Mouse (Mus musculus) granulocyte monocyte progenitor cell, adult 5-6 weeks (primary cell): ENCODE measurements around the gene Fcho2. TPM values are rescaled to one million over a fixed set of nuclear protein-coding genes. Genes with fewer than 3 reads are reported as not detected.
"Not testable (repeated sequence)": the region's sequence is repeated elsewhere in the genome, so short reads cannot be mapped to it uniquely, and the experiment has no call there.

Source experiments
- ATAC-seq: replicated peaks from 2 replicates; pipeline ENCODE4 v1.8.0; 2016; ENCODE audit warnings: mild to moderate bottlenecking, moderate TSS enrichment, inconsistent platforms; ENCODE audit not compliant: poor library complexity, severe bottlenecking
- total RNA-seq, 2 experiments: library from RNA; stranded (forward) in 1 of 2; stranded (reverse) in 1 of 2; fragments of 200-712, 200-1000 nt in 1 of 2; fragments of >200 nt in 1 of 2; fragmentation: Nextera tagmentation in 1 of 2; gene quantifications; 2 replicates each; pipeline ENCODE4 v1.2.3; 2014 to 2017

The Fcho2 gene
- total RNA-seq (2014; fragmentation: Nextera tagmentation) (47.5 and 48.2 TPM in 2 replicates), total RNA-seq (2017) (14.7 TPM in 2 replicates)

DNA sequence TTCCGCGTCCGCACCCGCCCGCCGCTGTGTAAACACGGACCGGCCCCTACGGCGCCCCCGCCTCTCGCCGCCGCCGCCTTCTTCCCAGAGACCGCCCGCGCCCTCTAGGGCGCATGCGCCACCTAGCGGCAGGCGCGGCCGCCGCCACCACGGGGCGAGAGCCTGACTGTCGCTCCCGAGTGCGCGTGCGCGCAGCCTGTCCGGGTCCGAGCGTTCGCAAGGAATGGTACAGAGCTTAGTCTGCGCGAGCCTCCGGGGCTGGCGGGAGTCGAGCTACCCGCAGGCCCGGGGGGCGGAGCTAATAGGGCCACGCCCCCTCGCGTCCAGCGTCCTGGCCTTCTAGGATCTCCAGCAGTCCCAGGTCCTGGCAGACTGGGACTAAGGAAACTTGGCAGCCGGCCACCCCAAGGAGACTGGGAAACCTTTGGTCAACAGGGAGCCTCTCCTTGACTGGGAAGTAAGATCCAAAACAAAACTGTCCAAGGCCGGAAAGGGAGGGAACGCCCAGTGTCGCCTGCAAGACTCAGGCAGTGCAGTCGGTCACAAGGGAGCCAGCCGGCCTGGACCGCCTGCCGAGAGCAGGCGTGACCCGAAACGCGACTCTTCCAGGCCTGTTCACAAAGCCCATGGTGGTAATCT lies at the start of gene Fcho2:
Gene Fcho2 (minus strand): TSS at position 303 of the 639 bp plus-strand sequence.
- peak; percentile 67 for ATAC-seq

- ATAC-seq, result no peak
Measured at GRCm38 (mm10) chr13:98855291-98855690, 40.0 kb upstream of the Fcho2 start.

DNA sequence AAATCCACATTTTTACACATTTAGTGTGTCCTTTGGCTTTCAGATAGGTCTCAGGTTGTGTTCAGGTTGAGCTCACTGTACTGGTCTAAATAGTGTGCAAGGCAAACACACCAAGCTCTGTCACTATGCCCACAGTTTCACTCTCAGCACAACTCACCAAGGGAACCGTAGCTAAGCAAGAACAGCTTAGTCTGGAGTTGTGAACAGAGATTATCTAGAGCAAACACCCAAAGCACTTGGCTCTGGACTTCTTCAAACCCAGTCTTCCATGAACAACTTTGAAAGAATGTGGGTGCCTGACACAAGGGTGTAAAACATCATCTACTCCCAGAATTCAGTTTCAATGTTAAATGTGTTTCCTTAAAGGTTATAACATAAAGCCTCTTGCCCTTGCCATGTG lies 30.5 kb upstream of the Fcho2 start:
- ATAC-seq, result no peak

DNA sequence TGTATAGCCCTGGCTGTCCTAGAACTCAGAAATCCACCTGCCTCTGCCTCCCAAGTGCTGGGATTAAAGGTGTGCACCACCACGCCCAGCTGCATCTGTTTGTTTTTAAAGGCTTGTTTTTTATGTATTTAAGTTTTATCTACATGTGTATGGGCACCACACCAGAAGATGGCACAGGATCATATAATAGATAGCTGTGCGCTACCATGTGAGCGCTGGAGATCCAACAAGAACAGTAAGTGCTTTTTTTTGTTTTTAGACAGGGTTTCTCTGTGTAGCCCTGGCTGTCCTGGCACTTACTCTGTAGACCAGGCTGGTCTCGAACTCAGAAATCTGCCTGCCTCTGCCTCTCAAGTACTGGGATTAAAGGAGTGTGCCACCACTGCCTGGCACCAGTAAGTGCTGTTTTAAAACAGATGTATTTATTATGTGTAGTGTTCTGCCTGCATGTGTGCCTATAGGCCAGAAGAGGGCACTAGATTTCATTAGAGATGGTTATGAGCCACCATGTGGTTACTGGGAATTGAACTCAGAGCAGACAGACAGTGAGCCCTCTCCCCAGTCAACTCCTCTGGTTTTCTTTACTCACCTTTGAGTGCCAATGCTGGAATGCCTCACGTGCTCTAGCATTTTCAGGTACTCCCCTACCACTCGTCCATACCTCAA lies 21.3 kb upstream of the Fcho2 start:
- ATAC-seq, result 0 out of 2 replicates have a peak, but pooled peaks have one; percentile 31

DNA sequence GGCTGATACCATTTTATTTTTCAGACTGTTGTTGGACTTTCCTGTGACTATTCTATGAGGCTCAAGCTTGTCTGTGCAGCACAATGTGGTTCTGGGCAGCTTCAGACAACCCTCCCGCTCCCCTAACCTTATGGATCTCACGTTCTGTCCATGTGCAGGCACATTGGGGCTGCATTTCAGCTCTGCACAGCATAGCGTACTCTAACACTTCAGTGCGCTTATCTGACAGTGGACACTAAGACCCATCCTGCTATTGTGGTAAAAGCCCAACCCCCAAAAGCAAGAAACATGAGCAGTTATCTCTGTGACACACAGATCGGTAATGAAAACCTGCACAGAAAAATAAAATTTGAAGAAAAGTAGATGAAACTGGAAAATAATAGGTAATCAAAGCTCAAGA lies 20.5 kb upstream of the Fcho2 start:
- no peak for ATAC-seq

DNA sequence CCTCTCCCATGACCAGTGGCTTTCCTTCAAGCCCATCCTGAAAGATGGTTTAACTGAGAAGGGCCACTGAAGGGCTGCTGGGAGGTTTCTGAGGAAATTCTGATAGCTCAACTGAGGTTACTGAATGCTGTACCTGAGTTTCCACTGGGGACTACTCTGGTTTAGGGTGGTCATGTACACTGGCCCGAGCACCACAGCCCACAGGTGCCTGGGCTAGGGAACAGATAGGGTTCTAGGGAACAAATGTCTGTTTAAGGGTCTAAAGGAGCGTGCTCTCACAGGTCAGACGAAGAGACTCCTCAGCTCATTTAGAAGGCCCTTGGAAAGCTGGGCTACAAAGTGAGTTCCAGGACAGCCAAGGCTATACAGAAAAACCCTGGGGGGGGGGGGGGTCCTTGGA lies 19.5 kb upstream of the Fcho2 start:
- ATAC-seq, result no peak

- no peak for ATAC-seq
Measured at GRCm38 (mm10) chr13:98834199-98834598, 18.9 kb upstream of the Fcho2 start.

DNA sequence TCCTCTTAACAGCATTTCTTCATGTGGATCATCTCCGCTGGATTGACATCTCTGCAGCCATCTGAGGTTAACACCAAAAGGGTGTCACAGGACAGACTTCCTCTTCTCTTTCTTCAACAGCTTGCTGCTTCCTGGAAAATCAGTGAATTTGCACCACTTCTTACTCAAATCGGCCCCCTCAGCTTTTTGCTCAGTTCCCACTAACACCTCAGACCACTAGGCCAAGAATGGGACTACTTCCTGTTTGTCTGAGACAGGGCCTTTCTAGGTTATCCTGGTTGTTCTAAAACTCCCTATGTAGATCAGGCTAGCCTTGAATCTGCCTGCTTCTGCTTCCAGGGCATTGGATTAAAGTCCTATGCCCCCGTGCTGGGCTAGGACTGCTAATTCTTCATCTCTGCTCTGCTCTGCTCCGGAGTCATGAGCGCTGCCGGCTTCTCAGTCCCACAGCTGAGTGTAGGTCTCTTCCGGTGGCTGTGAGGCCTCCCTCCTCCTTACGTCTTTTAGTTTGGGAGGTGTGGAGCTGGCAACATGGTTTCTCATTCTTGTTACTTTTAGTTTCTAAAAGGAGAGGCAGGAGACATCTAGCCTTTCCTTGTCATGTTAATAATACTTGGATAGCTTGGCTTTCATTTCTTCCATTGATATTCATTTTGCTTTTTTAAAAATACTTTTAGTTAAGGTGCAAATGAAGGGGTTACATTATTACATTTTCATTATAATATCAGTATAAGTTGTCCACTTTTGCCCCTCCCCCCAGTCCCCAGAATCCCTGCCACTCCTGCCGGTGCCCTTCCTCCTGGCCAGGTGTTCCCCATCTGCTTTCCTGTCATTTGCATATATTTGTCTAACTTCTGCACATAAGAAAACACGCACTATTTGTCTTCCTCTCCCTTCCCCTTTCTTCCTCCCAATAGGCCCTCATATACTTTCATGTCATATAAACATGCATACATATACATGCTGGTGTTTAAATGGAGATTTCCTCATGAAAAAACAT lies 17.5 kb upstream of the Fcho2 start:
- ATAC-seq, result peak; percentile 91

DNA sequence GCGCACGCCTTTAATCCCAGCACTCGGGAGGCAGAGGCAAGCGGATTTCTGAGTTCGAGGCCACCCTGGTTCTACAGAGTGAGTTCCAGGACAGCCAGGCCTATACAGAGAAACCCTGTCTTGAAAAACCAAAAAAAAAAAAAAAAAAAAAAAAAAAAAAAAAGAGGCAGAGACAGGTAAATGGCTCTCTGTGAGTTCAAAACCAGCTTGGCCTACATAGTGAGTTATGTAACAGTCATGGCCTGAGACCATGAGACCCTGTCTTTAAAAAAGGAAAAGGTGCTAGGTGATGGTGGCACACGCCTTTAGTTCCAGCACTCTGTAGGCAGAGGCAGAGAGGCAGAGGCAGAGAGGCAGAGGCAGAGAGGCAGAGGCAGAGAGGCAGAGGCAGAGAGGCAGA lies 13.8 kb upstream of the Fcho2 start:
- ATAC-seq, result not testable (repeated sequence)

DNA sequence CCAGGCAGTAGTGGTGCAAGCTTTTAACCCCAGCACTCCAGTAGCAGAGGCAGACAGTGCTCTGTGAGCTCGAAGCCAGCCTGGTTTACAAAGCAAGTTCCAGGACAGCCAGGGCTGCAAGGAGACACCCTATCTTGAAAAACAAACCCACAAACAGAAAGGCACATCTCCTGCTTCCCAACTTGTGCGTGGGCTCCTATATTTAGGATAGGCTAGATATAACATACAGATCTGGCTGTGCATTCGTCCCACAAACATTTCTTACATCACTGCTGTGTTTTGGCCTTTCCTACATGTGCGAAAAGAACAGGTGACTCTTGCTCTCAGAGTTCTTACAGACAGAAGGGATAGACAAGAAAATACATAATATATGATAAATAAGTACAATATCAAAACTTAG lies 10.3 kb upstream of the Fcho2 start:
- ATAC-seq, result no peak

DNA sequence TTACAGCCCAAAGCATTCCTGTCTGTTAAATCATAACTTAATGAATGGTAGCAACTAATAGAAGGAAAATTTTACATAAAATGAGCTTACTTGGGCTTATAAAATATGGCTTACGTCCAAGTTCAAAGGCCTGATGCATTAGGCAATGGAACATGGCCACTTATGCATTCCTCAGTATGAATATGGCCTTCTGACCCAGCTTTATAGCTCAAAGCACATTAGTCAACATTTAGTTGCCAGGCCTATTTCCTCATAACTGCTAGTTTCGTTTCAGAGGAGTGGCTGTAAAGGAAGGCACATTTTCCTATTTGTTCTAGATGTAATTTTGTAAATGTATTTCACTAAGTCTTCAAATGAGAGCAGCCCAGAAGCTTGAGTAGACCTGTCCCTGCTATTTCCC lies 3.8 kb upstream of the Fcho2 start:
- ATAC-seq, result peak; percentile 48

DNA sequence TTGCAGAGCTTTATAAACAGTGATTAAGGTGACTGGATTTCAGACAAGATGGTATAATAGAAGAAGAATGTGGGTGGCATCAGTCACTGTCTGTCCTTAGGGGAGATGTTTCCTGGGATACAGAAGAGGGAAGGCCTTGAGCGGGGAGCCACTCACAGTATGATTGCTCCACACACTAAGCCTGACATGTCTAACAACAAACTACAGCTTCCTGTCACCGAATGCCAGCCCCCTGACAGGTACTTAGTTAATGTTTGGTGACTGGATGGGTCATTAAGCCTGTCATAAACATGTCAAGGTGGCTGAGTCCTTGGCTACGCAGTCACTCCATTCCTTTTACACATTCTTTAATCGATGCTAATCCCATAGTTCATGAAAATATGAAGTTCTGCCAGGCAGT lies 3.0 kb upstream of the Fcho2 start:
- no peak for ATAC-seq

- ATAC-seq, result no peak
Measured at GRCm38 (mm10) chr13:98817766-98818165, 2.5 kb upstream of the Fcho2 start.

- ATAC-seq, result not testable (repeated sequence)
Measured at GRCm38 (mm10) chr13:98816981-98817660, 1.9 kb upstream of the Fcho2 start.

DNA sequence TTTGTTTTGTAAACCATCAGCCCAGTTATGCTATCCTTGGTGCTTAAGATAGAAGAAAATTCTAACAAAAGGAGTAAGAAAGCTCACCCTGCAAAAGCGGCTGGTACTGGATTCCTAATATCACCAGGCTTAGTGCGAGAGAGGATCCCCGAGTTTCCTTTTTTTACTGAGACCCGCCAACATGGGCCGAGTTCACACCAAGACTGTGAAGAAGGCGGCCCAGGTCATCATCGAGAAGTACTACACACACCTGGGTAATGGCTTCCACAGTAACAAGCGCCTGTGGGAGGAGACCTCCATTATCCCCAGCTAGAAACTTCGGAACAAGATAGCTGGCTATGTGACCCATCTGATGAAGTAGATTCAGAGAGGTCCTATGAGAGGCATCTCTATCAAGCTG lies 1.3 kb upstream of the Fcho2 start:
- ATAC-seq, result no peak

DNA sequence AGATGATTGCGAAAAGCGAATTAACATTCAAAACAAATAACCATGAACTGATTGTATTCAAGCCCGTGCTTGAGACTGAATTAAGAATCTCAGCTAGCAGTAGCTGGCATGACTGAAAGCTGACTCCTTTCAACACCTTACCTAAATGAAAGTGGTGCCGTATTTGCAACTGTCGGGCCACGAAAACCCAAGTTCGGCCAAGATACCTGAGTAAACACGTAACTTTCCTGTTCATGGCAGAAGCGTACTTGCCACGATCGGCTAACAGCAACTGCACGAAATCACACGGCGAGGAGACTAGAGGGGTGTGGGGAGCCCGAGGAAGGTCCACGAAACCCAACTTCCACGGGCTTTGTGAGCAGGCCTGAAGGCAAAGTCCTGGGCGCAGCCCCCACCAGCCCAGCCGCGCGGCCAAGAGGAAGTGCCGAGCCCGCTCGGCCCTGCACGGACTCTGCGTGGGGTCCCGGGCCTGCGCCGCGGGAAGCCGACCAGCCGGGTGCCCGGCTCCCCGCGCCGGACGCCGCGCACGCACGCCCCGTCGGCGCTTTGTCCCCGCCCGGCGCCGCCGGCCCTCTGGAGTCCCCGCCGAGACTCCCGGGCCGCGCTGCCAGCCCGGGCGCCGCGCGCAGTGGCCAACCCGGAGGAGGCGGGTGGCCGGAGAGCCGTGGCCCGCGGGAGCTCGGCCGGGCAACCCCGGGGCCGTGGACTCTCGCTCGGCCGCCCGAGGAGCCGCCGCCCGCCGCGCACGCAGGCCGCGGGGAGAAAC lies 791 bp downstream of the Fcho2 start:
- ATAC-seq, result peak; percentile 25; the same call in 1 of the 2 replicates

- peak; percentile 2; the same call in 1 of the 2 replicates for ATAC-seq
Measured at GRCm38 (mm10) chr13:98813596-98814274, 1.5 kb downstream of the Fcho2 start.

GRCm38 (mm10) chr13:98813167-98813566 lies 2.1 kb downstream of the Fcho2 start:
- ATAC-seq, result no peak

- ATAC-seq, result 0 out of 2 replicates have a peak, but pooled peaks have one; percentile 14
Measured at GRCm38 (mm10) chr13:98812285-98812684, 3.0 kb downstream of the Fcho2 start.
